Mouse (Mus musculus) cerebellum, postnatal 25 days (tissue): ENCODE measurements around the gene Ern1.

Experiments
- DNase-seq, 2 experiments: peaks; one replicate each; pipeline ENCODE4 v3.0.0; 2021; ENCODE audit warnings: mixed read lengths in 2 of 2

Ern1 gene

GRCm38 (mm10) chr11:106386409-106386808 is 101.2 kb downstream of the Ern1 start:
- DNase-seq, result no peak

GRCm38 (mm10) chr11:106383051-106383790 is 104.4 kb downstream of the Ern1 start:
- no peak for DNase-seq

- no peak for DNase-seq
Observed at GRCm38 (mm10) chr11:106382424-106382823, 105.2 kb downstream of the Ern1 start.

DNA sequence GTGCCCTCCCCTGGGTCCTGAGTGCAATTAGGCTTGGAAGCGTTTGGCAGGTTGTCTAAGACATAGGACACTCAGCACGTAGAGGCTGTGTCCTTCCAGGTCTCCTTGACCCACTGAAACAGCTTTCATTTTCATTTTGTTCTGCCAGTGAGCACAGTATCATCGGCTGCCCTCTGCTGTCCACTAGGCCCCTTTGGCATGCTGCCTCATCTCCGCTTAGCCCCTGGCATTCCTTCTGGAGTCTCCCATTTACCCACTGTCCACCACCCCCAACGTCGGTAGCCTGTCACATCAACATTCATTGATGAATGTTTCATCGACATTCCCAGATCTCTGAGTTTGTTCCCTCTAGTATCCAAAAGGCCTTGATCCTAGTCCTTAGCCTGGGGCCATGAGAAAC is 105.8 kb downstream of the Ern1 start:
- no peak for DNase-seq

- no peak for DNase-seq
Observed at GRCm38 (mm10) chr11:106381011-106381410, 106.6 kb downstream of the Ern1 start.

GRCm38 (mm10) chr11:106374979-106375378 is 112.7 kb downstream of the Ern1 start:
- no peak for DNase-seq

- DNase-seq, result no peak
Observed at GRCm38 (mm10) chr11:106374559-106374958, 113.1 kb downstream of the Ern1 start.

DNA sequence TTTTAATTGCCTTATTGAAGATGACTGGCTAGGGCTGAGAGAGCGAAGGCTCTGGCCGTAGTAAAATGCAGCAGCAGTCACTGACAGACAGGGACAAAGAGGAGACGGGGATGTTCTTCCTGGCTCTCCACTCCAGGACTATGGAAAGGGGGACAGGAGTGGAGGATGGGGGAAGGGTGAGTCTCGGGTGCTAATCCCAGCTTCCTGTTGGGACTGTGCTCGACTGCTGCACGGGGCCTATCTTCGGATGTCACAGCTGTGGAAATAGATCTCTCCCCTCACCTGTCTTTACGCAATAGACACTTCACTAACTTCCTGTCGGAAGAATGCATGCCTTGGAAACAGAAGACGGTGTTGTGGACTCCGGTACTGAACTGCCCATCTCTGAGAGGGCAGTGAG is 113.7 kb downstream of the Ern1 start:
- DNase-seq, result no peak

GRCm38 (mm10) chr11:106366316-106366715 is 121.3 kb downstream of the Ern1 start:
- DNase-seq, result peak; percentile 82 to 89

DNA sequence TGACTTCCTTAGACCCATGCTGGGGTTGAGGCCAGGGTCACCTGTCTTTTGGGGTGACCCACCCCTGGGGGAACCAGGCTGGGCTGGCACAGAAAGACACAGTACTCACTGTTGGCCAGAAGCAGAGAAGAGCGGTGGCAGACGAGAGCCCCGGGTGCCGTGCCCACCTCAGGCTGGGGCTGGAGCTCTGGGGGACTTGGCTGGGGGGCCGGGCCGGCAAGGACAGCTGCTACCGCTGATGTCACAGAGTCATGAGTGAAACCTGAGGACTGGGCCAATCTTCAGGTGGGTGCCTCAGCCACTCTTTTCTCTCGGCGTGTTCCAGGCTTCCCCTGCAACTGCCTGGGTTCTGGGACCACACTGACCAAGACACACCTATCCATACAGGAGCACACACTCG is 122.3 kb downstream of the Ern1 start, which contains the start of gene Prr29:
Gene Prr29, plus strand, starts transcription at position 107 of the 400 bp plus-strand sequence.
- no peak for DNase-seq

GRCm38 (mm10) chr11:106364712-106365111 is 122.9 kb downstream of the Ern1 start:
- peak; percentile 12 to 35 for DNase-seq

GRCm38 (mm10) chr11:106359350-106359749 is 128.3 kb downstream of the Ern1 start:
- DNase-seq, result no peak

DNA sequence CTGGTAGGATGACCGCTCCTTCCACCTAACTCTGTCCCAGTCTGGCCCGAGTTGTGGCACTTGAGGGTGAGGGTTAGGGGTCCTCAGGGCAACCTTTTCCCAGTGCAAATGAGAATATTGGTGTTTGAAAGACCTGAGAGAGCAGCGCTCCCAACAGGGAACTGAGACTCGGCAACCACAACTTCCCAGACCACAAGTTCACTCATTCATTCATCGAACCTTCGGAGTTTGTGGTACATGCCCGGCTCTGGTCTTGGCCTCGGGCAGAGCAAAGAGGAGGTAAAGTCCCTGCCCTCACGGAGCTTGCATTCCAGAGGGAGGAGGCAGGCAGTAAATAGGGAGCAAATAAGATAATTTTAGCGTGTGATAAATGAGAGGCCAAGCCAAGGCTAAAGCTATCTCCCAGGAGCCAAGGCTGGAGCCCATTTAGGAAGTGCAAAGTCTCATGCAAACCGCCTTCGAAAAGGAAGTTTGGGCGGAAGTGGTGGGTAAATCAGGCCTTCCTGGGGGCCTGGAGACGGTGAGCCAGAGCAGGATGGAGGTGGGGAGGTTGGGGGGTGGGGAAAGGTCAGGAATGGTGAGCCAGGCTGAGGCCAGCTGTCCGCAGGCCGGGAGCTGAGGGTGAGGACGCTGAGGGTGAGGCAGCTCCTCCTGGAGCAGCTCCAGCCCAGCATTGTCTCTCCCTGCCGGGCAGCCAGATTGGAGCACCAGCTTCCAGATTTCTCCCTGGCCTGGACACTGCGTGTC is 132.1 kb downstream of the Ern1 start:
- peak; percentile 74 to 84 for DNase-seq

- no peak for DNase-seq
Observed at GRCm38 (mm10) chr11:106354181-106354580, 133.5 kb downstream of the Ern1 start.

GRCm38 (mm10) chr11:106353188-106353587 is 134.5 kb downstream of the Ern1 start, which contains the start of gene Scn4a:
Gene Scn4a, minus strand, starts transcription at chr11:106353288.
- DNase-seq, result no peak

DNA sequence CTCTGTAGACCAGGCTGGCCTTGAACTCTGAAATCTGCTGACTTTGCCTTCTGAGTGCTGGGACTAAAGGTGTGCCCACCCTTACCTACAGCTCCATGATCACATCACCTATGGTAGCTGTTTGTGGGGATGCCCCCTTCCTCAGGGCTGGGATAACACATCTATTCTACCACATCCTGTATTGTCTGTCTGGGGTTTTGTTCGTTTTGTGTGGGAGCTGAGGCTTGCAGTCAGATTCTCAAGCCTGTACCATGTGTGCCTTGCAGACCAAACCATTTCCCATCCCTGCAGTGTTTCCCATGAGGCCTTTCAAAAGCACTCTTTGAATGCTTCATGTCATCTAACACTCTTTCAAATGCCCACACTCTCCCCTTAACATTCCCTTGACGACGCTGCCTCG is 135.7 kb downstream of the Ern1 start:
- no peak for DNase-seq

DNA sequence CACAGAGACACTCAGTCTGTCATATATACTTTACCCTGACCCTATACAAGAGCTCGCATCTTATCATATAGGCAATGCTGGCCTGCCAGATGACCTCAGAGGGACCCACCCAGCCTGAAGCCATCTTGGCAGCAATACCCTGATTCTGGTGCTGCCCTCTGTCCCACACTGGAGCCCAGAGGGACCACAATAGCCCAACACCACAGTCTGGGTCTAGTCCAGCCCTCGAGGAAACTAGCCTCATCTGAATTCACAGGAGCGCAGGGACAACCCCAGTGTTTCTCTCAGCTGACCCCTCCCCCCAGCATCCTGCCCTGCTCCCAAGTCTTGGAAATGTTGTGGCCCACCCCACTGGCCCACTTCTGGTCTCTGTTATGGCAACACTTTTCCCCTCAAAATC is 136.4 kb downstream of the Ern1 start:
- no peak for DNase-seq

- DNase-seq, result no peak
Observed at GRCm38 (mm10) chr11:106350853-106351252, 136.8 kb downstream of the Ern1 start.

- no peak for DNase-seq
Observed at GRCm38 (mm10) chr11:106349772-106350171, 137.9 kb downstream of the Ern1 start.

- no peak for DNase-seq
Observed at GRCm38 (mm10) chr11:106344910-106345309, 142.7 kb downstream of the Ern1 start.
